Mouse (Mus musculus) layer of hippocampus, adult 11-12 months (tissue): ENCODE data around the gene Vmn2r40.
"Not testable (repeated sequence)": the region's sequence is repeated elsewhere in the genome, so short reads cannot be mapped to it uniquely, and the experiment has no call there.

Experiments
- DNase-seq: peaks from one replicate; pipeline ENCODE4 v3.0.0; 2022; ENCODE audit warnings: low spot score

The Vmn2r40 gene

DNA sequence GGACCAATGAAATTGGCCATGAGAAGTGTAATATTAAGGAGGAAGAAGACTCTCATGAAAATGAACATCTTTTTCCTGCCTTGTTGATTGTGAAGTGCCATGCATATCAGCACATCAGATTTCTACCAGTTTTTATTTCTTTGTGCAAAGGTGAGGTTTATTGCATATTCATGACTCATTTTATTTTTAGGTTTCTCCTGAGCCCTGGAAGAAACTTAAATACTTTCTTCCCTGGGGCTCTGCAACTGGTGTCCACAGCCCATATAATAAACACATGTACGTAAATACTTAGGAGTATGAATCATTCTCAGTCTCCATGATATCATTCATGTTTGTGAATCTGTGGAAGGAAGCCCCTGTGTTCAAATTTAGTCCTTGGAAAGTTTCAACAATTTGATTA is at the start of gene Vmn2r40:
Gene Vmn2r40, minus strand, starts transcription at position 101 of the 400 bp plus-strand sequence.
- DNase-seq: not testable (repeated sequence)
